Mouse (Mus musculus) embryonic facial prominence, embryonic 11.5 days (tissue): ENCODE results near the gene Rmnd5b. TPM values are rescaled to one million over a fixed set of nuclear protein-coding genes. Genes with fewer than 3 reads are reported as not detected.

ENCODE experiments used
- ATAC-seq: fragments of 200-750 bp; cut with Nextera tagmentation; replicated peaks from 2 replicates; pipeline ENCODE4 v1.8.0; 2017; ENCODE audit warnings: low read depth; ENCODE audit not compliant: insufficient number of reproducible peaks, low FRiP score, low TSS enrichment
- DNase-seq: peaks from one replicate; pipeline ENCODE4 v3.0.0-alpha.2; 2015; ENCODE audit warnings: low spot score
- H3K27ac ChIP-seq: fragments of 300-500 bp; sonication (generic); replicated peaks from 2 replicates; pipeline ENCODE4 v1.5.1; 2014; ENCODE audit warnings: mild to moderate bottlenecking, low read depth, low read length, control low read depth
- H3K27me3 ChIP-seq: fragments of 300-500 bp; sonication (generic); 2 replicates; pipeline ENCODE4 v1.6.1; 2014; ENCODE audit warnings: mild to moderate bottlenecking, low read length, moderate library complexity, mixed read lengths; ENCODE audit not compliant: control insufficient read depth, insufficient read depth
- H3K36me3 ChIP-seq: fragments of 300-500 bp; sonication (generic); replicated peaks from 2 replicates; pipeline ENCODE4 v1.6.1; 2014; ENCODE audit warnings: low read depth, mild to moderate bottlenecking, low read length, moderate library complexity, mixed read lengths; ENCODE audit not compliant: control insufficient read depth, insufficient read depth
- H3K4me1 ChIP-seq: fragments of 300-500 bp; sonication (generic); 2 replicates; pipeline ENCODE4 v1.6.1; 2014; ENCODE audit warnings: low read length, mixed read lengths; ENCODE audit not compliant: control insufficient read depth, insufficient read depth
- H3K4me2 ChIP-seq: fragments of 300-500 bp; sonication (generic); 2 replicates; pipeline ENCODE4 v1.6.1; 2014; ENCODE audit warnings: low read depth, mild to moderate bottlenecking, control low read depth, low read length, moderate library complexity
- H3K4me3 ChIP-seq: fragments of 300-500 bp; sonication (generic); 2 replicates; pipeline ENCODE4 v1.5.1; 2014; ENCODE audit warnings: low read depth, low read length, control low read depth
- H3K9ac ChIP-seq: fragments of 300-500 bp; sonication (generic); replicated peaks from 2 replicates; pipeline ENCODE4 v1.6.1; 2014; ENCODE audit warnings: mild to moderate bottlenecking, control low read depth, low read length
- H3K9me3 ChIP-seq: fragments of 300-500 bp; sonication (generic); replicated peaks from 2 replicates; pipeline ENCODE4 v1.6.1; 2016; ENCODE audit warnings: mild to moderate bottlenecking, low read length, inconsistent platforms, mixed read lengths; ENCODE audit not compliant: control insufficient read depth
- WGBS: fragments of 180-500 bp; shearing (Covaris S2); extraction: QIAGEN DNeasy Blood & Tissue Kit; methylation state at CpG from one replicate; pipeline ENCODE4 v1.1.7; 2014; 5-methylcytosine and 5-hydroxymethylcytosine counted together
- polyA plus RNA-seq: library from polyadenylated mRNA; unstranded; fragments of >200 nt; fragmentation: Nextera tagmentation; extraction: Ambion mirVana; gene quantifications from 2 replicates; pipeline ENCODE4 v1.2.1, GENCODE M21; 2014

Rmnd5b gene
- polyA plus RNA-seq, 1 experiment from 2014 or later = 36.0 TPM

- H3K27me3 ChIP-seq = peaks cover 3% of the 10 kb centered on the region
- H3K4me1 ChIP-seq = no peaks in the 10 kb centered on the region; the same call in 1 of the 2 replicates
- no peak overlapping the region for H3K27ac ChIP-seq
- no peaks in the 10 kb centered on the region for H3K9me3 ChIP-seq
- H3K36me3 ChIP-seq = no peaks in the 10 kb centered on the region
- no peak overlapping the region for H3K9ac ChIP-seq
- WGBS = 89% methylated on average over 3 of the region's 3 CpGs
- no peak overlapping the region for H3K4me2 ChIP-seq
- DNase-seq = no peak
- no peak for ATAC-seq
- H3K4me3 ChIP-seq = no peak overlapping the region
Measured at GRCm38 (mm10) chr11:51654891-51655290, 19.2 kb upstream of the Rmnd5b start.

GRCm38 (mm10) chr11:51653736-51654135 lies 18.0 kb upstream of the Rmnd5b start:
- H3K9ac ChIP-seq = no peak overlapping the region

GRCm38 (mm10) chr11:51652889-51653418 lies 17.3 kb upstream of the Rmnd5b start:
- no peak for ATAC-seq
- Histone ChIP-seq H3K4me3 (no peak overlapping the region), H3K36me3 (no peaks in the 10 kb centered on the region), H3K9me3 (no peaks in the 10 kb centered on the region), H3K9ac (no peak overlapping the region), H3K4me2 (no peak overlapping the region), H3K4me1 (peaks cover 5% of the 10 kb centered on the region), H3K27ac (no peak overlapping the region), H3K27me3 (peaks cover 4% of the 10 kb centered on the region)
- 93% methylated on average over 4 of the region's 4 CpGs for WGBS
- no peak for DNase-seq

More at GRCm38 (mm10) chr11:51653736-51654135, 18.0 kb upstream of the Rmnd5b start:
- H3K4me1 ChIP-seq = peaks cover 5% of the 10 kb centered on the region; the same call in 1 of the 2 replicates
- H3K36me3 ChIP-seq = no peaks in the 10 kb centered on the region
- DNase-seq = no peak
- no peak overlapping the region for H3K4me2 ChIP-seq
- H3K27me3 ChIP-seq = peaks cover 4% of the 10 kb centered on the region
- H3K4me3 ChIP-seq = no peak overlapping the region
- 87% methylated on average over 6 of the region's 6 CpGs for WGBS
- H3K9me3 ChIP-seq = no peaks in the 10 kb centered on the region
- no peak for ATAC-seq
- H3K27ac ChIP-seq = no peak overlapping the region

- peak; percentile 50; the same call in 1 of the 2 replicates for ATAC-seq
- peaks cover 5% of the 10 kb centered on the region for H3K4me1 ChIP-seq
- peak; percentile 77 for DNase-seq
- peak within 1 kb of the TSS; percentile 62 for H3K4me3 ChIP-seq
- WGBS = 1% methylated on average over 68 of the region's 70 CpGs
- peaks cover 4% of the 10 kb centered on the region for H3K27me3 ChIP-seq
- H3K9ac ChIP-seq = peak within 1 kb of the TSS; percentile 72
- H3K4me2 ChIP-seq = peak within 1 kb of the TSS; percentile 89
- no peaks in the 10 kb centered on the region for H3K36me3 ChIP-seq
- peak within 1 kb of the TSS; percentile 28; the same call in 1 of the 2 replicates for H3K27ac ChIP-seq
- no peaks in the 10 kb centered on the region for H3K9me3 ChIP-seq
Measured at GRCm38 (mm10) chr11:51650691-51651515, 15.2 kb upstream of the Rmnd5b start, which contains the start of the genes N4bp3 and D930048N14Rik. TSS of gene N4bp3 (minus strand) at chr11:51650842. TSS of gene D930048N14Rik (plus strand) at chr11:51650954.

- ATAC-seq (0 out of 2 replicates have a peak, but pooled peaks have one; percentile 20), DNase-seq (no peak)
- Histone ChIP-seq H3K4me3 (peak overlapping the region; percentile 62), H3K27ac (no peak overlapping the region), H3K27me3 (peaks cover 4% of the 10 kb centered on the region), H3K9ac (peak overlapping the region; percentile 72), H3K4me2 (peak overlapping the region; percentile 89), H3K36me3 (no peaks in the 10 kb centered on the region), H3K9me3 (no peaks in the 10 kb centered on the region), H3K4me1 (peaks cover 5% of the 10 kb centered on the region)
- under 1% methylated on average over 30 of the region's 30 CpGs for WGBS
Measured at GRCm38 (mm10) chr11:51650261-51650660, 14.6 kb upstream of the Rmnd5b start.

GRCm38 (mm10) chr11:51649889-51650199 lies 14.1 kb upstream of the Rmnd5b start:
- no peaks in the 10 kb centered on the region for H3K36me3 ChIP-seq
- peaks cover 5% of the 10 kb centered on the region for H3K4me1 ChIP-seq
- H3K27me3 ChIP-seq = peaks cover 4% of the 10 kb centered on the region
- no peaks in the 10 kb centered on the region for H3K9me3 ChIP-seq
- H3K4me2 ChIP-seq = peak overlapping the region; percentile 89
- peak; percentile 45 for DNase-seq
- no peak for ATAC-seq
- no peak overlapping the region for H3K27ac ChIP-seq
- H3K9ac ChIP-seq = peak overlapping the region; percentile 72
- H3K4me3 ChIP-seq = peak overlapping the region; percentile 62
- 2% methylated on average over 7 of the region's 7 CpGs for WGBS

- ATAC-seq (no peak), DNase-seq (no peak)
- Histone ChIP-seq H3K27ac (0 out of 2 replicates have a peak overlapping the region, but pooled peaks have one; percentile 7), H3K4me1 (peaks cover 5% of the 10 kb centered on the region), H3K9me3 (no peaks in the 10 kb centered on the region), H3K27me3 (peaks cover 4% of the 10 kb centered on the region), H3K4me2 (peak overlapping the region; percentile 89), H3K4me3 (peak overlapping the region; percentile 62), H3K9ac (peak overlapping the region; percentile 72), H3K36me3 (no peaks in the 10 kb centered on the region)
- 29% methylated on average over 11 of the region's 11 CpGs for WGBS
Measured at GRCm38 (mm10) chr11:51649111-51649888, 13.6 kb upstream of the Rmnd5b start.
